ENCODE assay signal across 8 mouse cellular contexts in the genomic region with DNA sequence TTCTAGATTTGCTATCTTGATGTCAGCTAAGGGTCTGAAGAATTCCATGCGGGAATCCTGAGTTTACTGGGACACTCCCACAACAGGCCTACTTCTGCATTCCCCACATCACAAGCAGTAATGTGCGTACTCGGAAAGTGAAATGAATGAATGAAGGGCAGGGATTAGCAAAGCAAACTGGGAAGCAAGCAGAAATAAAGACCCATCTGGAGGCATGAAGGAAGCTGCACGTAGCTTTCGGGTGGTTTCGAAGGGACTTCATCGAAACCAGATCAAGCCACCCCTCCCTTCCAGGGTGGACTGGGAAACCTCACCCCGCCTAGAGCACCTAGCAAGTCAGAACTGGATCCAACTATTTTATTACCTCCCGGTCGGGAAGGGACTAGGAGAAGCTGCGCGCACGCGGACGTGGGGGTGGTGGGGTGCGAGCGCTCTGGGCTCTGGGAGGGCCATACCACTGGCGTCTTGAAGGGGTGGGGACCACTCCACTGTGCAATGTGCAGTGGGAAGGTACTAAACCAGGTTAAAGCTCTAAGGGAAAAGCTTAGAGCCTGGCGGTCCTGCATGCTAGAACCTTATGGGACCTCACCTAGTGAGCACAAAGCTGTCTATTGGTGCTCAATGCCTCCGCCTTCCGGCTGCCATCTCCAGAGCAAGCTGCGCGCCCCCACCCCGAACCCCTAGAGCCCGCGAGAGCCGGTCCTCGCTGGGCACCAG. TPM values are rescaled to one million over a fixed set of nuclear protein-coding genes. Genes with fewer than 3 reads are reported as not detected.
A peak's percentile ranks its signal among the peaks of the same experiment; 100 is the strongest.
DNase-seq lines count a peak whose midpoint lies in the region; ATAC-seq and TF ChIP-seq lines count a peak whose summit lies in the region.

No protein-coding gene starts in this region.

- WGBS in lung, embryonic 14.5 days: 25% methylated on average over 28 of the region's 28 CpGs
- WGBS in lung, adult 2 months: 45% methylated on average over 28 of the region's 28 CpGs
- WGBS in bone marrow, adult 2 months: 19% methylated on average over 28 of the region's 28 CpGs
- 39% methylated on average over 28 of the region's 28 CpGs for WGBS in hindbrain, embryonic 10.5 days
- WGBS in limb, embryonic 14.5 days: 33% methylated on average over 22 of the region's 28 CpGs
- 38% methylated on average over 27 of the region's 28 CpGs for WGBS in neural tube, embryonic 11.5 days

- no peak; the same call in 1 of the 2 replicates for TF ChIP-seq CTCF in lung, embryonic 14.5 days (IDR thresholded peaks at IDR 0.05; ENCODE audit: low read depth)
- no peak for TF ChIP-seq CTCF in lung, adult 2 months (IDR thresholded peaks at IDR 0.05; ENCODE audit: insufficient read depth, low read length)
- TF ChIP-seq CTCF in bone marrow, adult 2 months (IDR thresholded peaks at IDR 0.05; ENCODE audit: control insufficient read depth, insufficient read depth, low read length): no peak

- no peaks in the 10 kb centered on the region for H3K4me1 ChIP-seq in lung, embryonic 14.5 days (ENCODE audit: insufficient read depth)
- H3K4me1 ChIP-seq in lung, adult 2 months (ENCODE audit: control insufficient read depth, insufficient read depth, low read length): no peaks in the 10 kb centered on the region; the same call in 1 of the 2 replicates
- peaks cover 3% of the 10 kb centered on the region for H3K4me1 ChIP-seq in bone marrow, adult 2 months (ENCODE audit: control insufficient read depth, insufficient read depth, low read length)
- 0 out of 2 replicates have a peak, but pooled peaks cover 11% of the 10 kb centered on the region for H3K4me1 ChIP-seq in hindbrain, embryonic 10.5 days (replicated peaks)
- H3K4me1 ChIP-seq in limb, embryonic 14.5 days (ENCODE audit: control insufficient read depth, insufficient read depth, low read length): peaks cover 9% of the 10 kb centered on the region; the same call in 1 of the 2 replicates
- no peaks in the 10 kb centered on the region for H3K4me1 ChIP-seq in neural tube, embryonic 11.5 days (ENCODE audit: control insufficient read depth, insufficient read depth, low read length)

- H3K9me3 ChIP-seq in lung, embryonic 14.5 days (ENCODE audit: low read depth, low read length): no peaks in the 10 kb centered on the region
- 0 out of 2 replicates have a peak, but pooled peaks cover 4% of the 10 kb centered on the region for H3K9me3 ChIP-seq in hindbrain, embryonic 10.5 days
- no peaks in the 10 kb centered on the region for H3K9me3 ChIP-seq in limb, embryonic 14.5 days (ENCODE audit: control insufficient read depth, low read length)
- no peaks in the 10 kb centered on the region for H3K9me3 ChIP-seq in neural tube, embryonic 11.5 days (ENCODE audit: control insufficient read depth, low read length)

- no peak for TF ChIP-seq POLR2A in lung, adult 2 months (IDR thresholded peaks at IDR 0.05; ENCODE audit: borderline replicate concordance, extremely low read depth, low read depth, low read length)
- TF ChIP-seq POLR2A in bone marrow, adult 2 months (IDR thresholded peaks at IDR 0.05; ENCODE audit: borderline replicate concordance, control insufficient read depth, low read depth, low read length): no peak
- TF ChIP-seq POLR2A in limb, embryonic 14.5 days (IDR thresholded peaks at IDR 0.05; ENCODE audit: borderline replicate concordance, extremely low read depth, insufficient read depth, insufficient read length): no peak

- peak overlapping the region; percentile 32; the same call in 1 of the 2 replicates for H3K27ac ChIP-seq in lung, embryonic 14.5 days (ENCODE audit: low read depth)
- H3K27ac ChIP-seq in bone marrow, adult 2 months (ENCODE audit: control insufficient read depth, insufficient read depth, low read depth, low read length, poor library complexity): peak overlapping the region; percentile 87
- 0 out of 2 replicates have a peak overlapping the region, but pooled peaks have one; percentile 40 for H3K27ac ChIP-seq in hindbrain, embryonic 10.5 days
- H3K27ac ChIP-seq in limb, embryonic 14.5 days (replicated peaks; ENCODE audit: low read depth, low read length): peak overlapping the region; percentile 73
- H3K27ac ChIP-seq in neural tube, embryonic 11.5 days (ENCODE audit: low read depth, low read length): no peak overlapping the region

- peak; percentile 7; the same call in 1 of the 2 replicates for ATAC-seq in lung, embryonic 14.5 days (ENCODE audit: insufficient read depth)
- ATAC-seq in limb, embryonic 14.5 days (ENCODE audit: low FRiP score, low read depth): peak; percentile 19; the same call in 1 of the 2 replicates
- ATAC-seq in neural tube, embryonic 11.5 days (ENCODE audit: insufficient read depth, low FRiP score, low TSS enrichment): no peak

- no peaks in the 10 kb centered on the region for H3K36me3 ChIP-seq in lung, embryonic 14.5 days (ENCODE audit: insufficient read depth)
- no peaks in the 10 kb centered on the region for H3K36me3 ChIP-seq in hindbrain, embryonic 10.5 days
- no peaks in the 10 kb centered on the region for H3K36me3 ChIP-seq in limb, embryonic 14.5 days (ENCODE audit: control insufficient read depth, insufficient read depth, low read length)
- no peaks in the 10 kb centered on the region for H3K36me3 ChIP-seq in neural tube, embryonic 11.5 days (ENCODE audit: control insufficient read depth, insufficient read depth, low read length)

- no peak for DNase-seq in lung, embryonic 14.5 days
- no peak for DNase-seq in lung, adult 2 months
- DNase-seq in hindbrain, embryonic 10.5 days (ENCODE audit: low spot score): no peak
- DNase-seq in limb, embryonic 14.5 days (ENCODE audit: low spot score): peak; percentile 42
- no peak for DNase-seq in neural tube, embryonic 11.5 days (ENCODE audit: low spot score)
- no peak for DNase-seq in cerebellum, adult 11-12 months
- no peak for DNase-seq in spleen, postnatal 4 days (ENCODE audit: low spot score in 2 of 2)

- peak overlapping the region; percentile 27; the same call in 1 of the 2 replicates for H3K9ac ChIP-seq in lung, embryonic 14.5 days
- H3K9ac ChIP-seq in limb, embryonic 14.5 days (ENCODE audit: low read depth, low read length, severe bottlenecking): peak overlapping the region; percentile 7; the same call in 1 of the 2 replicates
- no peak overlapping the region for H3K9ac ChIP-seq in neural tube, embryonic 11.5 days (ENCODE audit: low read length)

- H3K4me2 ChIP-seq in lung, embryonic 14.5 days: peak overlapping the region; percentile 57
- H3K4me2 ChIP-seq in limb, embryonic 14.5 days (replicated peaks; ENCODE audit: low read depth, low read length, severe bottlenecking): peak overlapping the region; percentile 47
- peak overlapping the region; percentile 32 for H3K4me2 ChIP-seq in neural tube, embryonic 11.5 days (ENCODE audit: low read depth)

- no peaks in the 10 kb centered on the region for H3K27me3 ChIP-seq in lung, embryonic 14.5 days (ENCODE audit: insufficient read depth, low read length)
- peaks cover 14% of the 10 kb centered on the region for H3K27me3 ChIP-seq in hindbrain, embryonic 10.5 days (ENCODE audit: insufficient read depth, poor library complexity, severe bottlenecking)
- no peaks in the 10 kb centered on the region for H3K27me3 ChIP-seq in limb, embryonic 14.5 days (ENCODE audit: control insufficient read depth, insufficient read depth, low read length)
- H3K27me3 ChIP-seq in neural tube, embryonic 11.5 days (ENCODE audit: control insufficient read depth, insufficient read depth, low read length): no peaks in the 10 kb centered on the region

- peak overlapping the region; percentile 22 for H3K4me3 ChIP-seq in lung, embryonic 14.5 days (ENCODE audit: low read depth, low read length)
- H3K4me3 ChIP-seq in lung, adult 2 months (replicated peaks; ENCODE audit: extremely low read depth, low read depth, low read length): no peak overlapping the region
- peak overlapping the region; percentile 68 for H3K4me3 ChIP-seq in bone marrow, adult 2 months (replicated peaks; ENCODE audit: control insufficient read depth, low read depth, low read length)
- peak overlapping the region; percentile 34 for H3K4me3 ChIP-seq in hindbrain, embryonic 10.5 days
- H3K4me3 ChIP-seq in limb, embryonic 14.5 days (replicated peaks; ENCODE audit: low read length): peak overlapping the region; percentile 24
- 0 out of 2 replicates have a peak overlapping the region, but pooled peaks have one; percentile 4 for H3K4me3 ChIP-seq in neural tube, embryonic 11.5 days (ENCODE audit: low read depth, low read length)

RNA-seq across cellular contexts. Expression of gene Plp2, which starts 3.3 kb away (rescaled TPM):
- polyA plus RNA-seq in lung, embryonic 14.5 days (2014; fragmentation: Nextera tagmentation; extraction: Ambion mirVana): 185 and 188 TPM in 2 replicates
- 208 and 264 TPM in 2 replicates for polyA plus RNA-seq in lung, adult 2 months (2012; rRNA removed)
- polyA plus RNA-seq in bone marrow, adult 2 months (2011; ENCODE audit: insufficient read depth, insufficient read length, low replicate concordance, missing spikeins): 5.3 and 33.2 TPM in 2 replicates
- polyA plus RNA-seq in hindbrain, embryonic 10.5 days (2016; fragmentation: Nextera tagmentation; extraction: Ambion mirVana): 40.9 and 52.0 TPM in 2 replicates
- 196 and 259 TPM in 2 replicates for polyA plus RNA-seq in limb, embryonic 14.5 days (2012; rRNA removed)
- 190 and 201 TPM in 2 replicates for polyA plus RNA-seq in limb, embryonic 14.5 days (2014; fragmentation: Nextera tagmentation; extraction: Ambion mirVana)
- 43.3 and 49.4 TPM in 2 replicates for polyA plus RNA-seq in neural tube, embryonic 11.5 days (2014; fragmentation: Nextera tagmentation; extraction: Ambion mirVana)

RNA-seq across cellular contexts. Expression of gene Magix, which starts 6.6 kb away (rescaled TPM):
- polyA plus RNA-seq in lung, embryonic 14.5 days (2014; fragmentation: Nextera tagmentation; extraction: Ambion mirVana): 0.12 and 0.13 TPM in 2 replicates
- polyA plus RNA-seq in lung, adult 2 months (2012; rRNA removed): 12.3 and 17.2 TPM in 2 replicates
- not detected in 2 replicates for polyA plus RNA-seq in bone marrow, adult 2 months (2011; ENCODE audit: insufficient read depth, insufficient read length, low replicate concordance, missing spikeins)
- not detected in 2 replicates for polyA plus RNA-seq in hindbrain, embryonic 10.5 days (2016; fragmentation: Nextera tagmentation; extraction: Ambion mirVana)
- 0.38 and 0.55 TPM in 2 replicates for polyA plus RNA-seq in limb, embryonic 14.5 days (2012; rRNA removed)
- polyA plus RNA-seq in limb, embryonic 14.5 days (2014; fragmentation: Nextera tagmentation; extraction: Ambion mirVana): 0.73 and 0.87 TPM in 2 replicates
- polyA plus RNA-seq in neural tube, embryonic 11.5 days (2014; fragmentation: Nextera tagmentation; extraction: Ambion mirVana): not detected in 2 replicates

RNA-seq across cellular contexts. Expression of gene Prickle3, which starts 17.4 kb away (rescaled TPM):
- polyA plus RNA-seq in lung, embryonic 14.5 days (2014; fragmentation: Nextera tagmentation; extraction: Ambion mirVana): 8.3 and 8.6 TPM in 2 replicates
- 21.7 and 25.0 TPM in 2 replicates for polyA plus RNA-seq in lung, adult 2 months (2012; rRNA removed)
- 10.7 and 22.4 TPM in 2 replicates for polyA plus RNA-seq in bone marrow, adult 2 months (2011; ENCODE audit: insufficient read depth, insufficient read length, low replicate concordance, missing spikeins)
- polyA plus RNA-seq in hindbrain, embryonic 10.5 days (2016; fragmentation: Nextera tagmentation; extraction: Ambion mirVana): 4.4 and 4.5 TPM in 2 replicates
- polyA plus RNA-seq in limb, embryonic 14.5 days (2012; rRNA removed): 23.4 and 27.5 TPM in 2 replicates
- polyA plus RNA-seq in limb, embryonic 14.5 days (2014; fragmentation: Nextera tagmentation; extraction: Ambion mirVana): 9.5 and 13.8 TPM in 2 replicates
- polyA plus RNA-seq in neural tube, embryonic 11.5 days (2014; fragmentation: Nextera tagmentation; extraction: Ambion mirVana): 2.4 and 3.1 TPM in 2 replicates

RNA-seq across cellular contexts. Expression of gene Gpkow, which starts 22.5 kb away (rescaled TPM):
- 46.6 and 46.9 TPM in 2 replicates for polyA plus RNA-seq in lung, embryonic 14.5 days (2014; fragmentation: Nextera tagmentation; extraction: Ambion mirVana)
- 8.4 and 9.4 TPM in 2 replicates for polyA plus RNA-seq in lung, adult 2 months (2012; rRNA removed)
- polyA plus RNA-seq in bone marrow, adult 2 months (2011; ENCODE audit: insufficient read depth, insufficient read length, low replicate concordance, missing spikeins): 17.6 and 19.1 TPM in 2 replicates
- 36.0 and 42.8 TPM in 2 replicates for polyA plus RNA-seq in hindbrain, embryonic 10.5 days (2016; fragmentation: Nextera tagmentation; extraction: Ambion mirVana)
- 20.5 and 28.9 TPM in 2 replicates for polyA plus RNA-seq in limb, embryonic 14.5 days (2012; rRNA removed)
- 37.8 and 43.9 TPM in 2 replicates for polyA plus RNA-seq in limb, embryonic 14.5 days (2014; fragmentation: Nextera tagmentation; extraction: Ambion mirVana)
- polyA plus RNA-seq in neural tube, embryonic 11.5 days (2014; fragmentation: Nextera tagmentation; extraction: Ambion mirVana): 47.3 and 48.4 TPM in 2 replicates

RNA-seq across cellular contexts. Expression of gene Syp, which starts 36.2 kb away (rescaled TPM):
- polyA plus RNA-seq in lung, embryonic 14.5 days (2014; fragmentation: Nextera tagmentation; extraction: Ambion mirVana): 0.88 and 0.97 TPM in 2 replicates
- 3.7 and 5.8 TPM in 2 replicates for polyA plus RNA-seq in lung, adult 2 months (2012; rRNA removed)
- polyA plus RNA-seq in bone marrow, adult 2 months (2011; ENCODE audit: insufficient read depth, insufficient read length, low replicate concordance, missing spikeins): 0.50 and 1.9 TPM in 2 replicates
- 18.5 and 26.5 TPM in 2 replicates for polyA plus RNA-seq in hindbrain, embryonic 10.5 days (2016; fragmentation: Nextera tagmentation; extraction: Ambion mirVana)
- 2.0 and 2.1 TPM in 2 replicates for polyA plus RNA-seq in limb, embryonic 14.5 days (2012; rRNA removed)
- polyA plus RNA-seq in limb, embryonic 14.5 days (2014; fragmentation: Nextera tagmentation; extraction: Ambion mirVana): 0.51 and 0.72 TPM in 2 replicates
- polyA plus RNA-seq in neural tube, embryonic 11.5 days (2014; fragmentation: Nextera tagmentation; extraction: Ambion mirVana): 15.5 and 18.6 TPM in 2 replicates
